Mouse (Mus musculus) testis, adult 2 months (tissue): ENCODE measurements around the gene Tmem41a. TPM values are rescaled to one million over a fixed set of nuclear protein-coding genes. Genes with fewer than 3 reads are reported as not detected.

Source experiments
- H3K27ac ChIP-seq: fragments of 200-500 bp; 2 replicates; pipeline ENCODE4 v1.5.1; 2012; ENCODE audit warnings: low read depth, low read length; ENCODE audit not compliant: control insufficient read depth, insufficient read depth
- H3K27me3 ChIP-seq: fragments of 200-500 bp; 2 replicates; pipeline ENCODE4 v1.6.1; 2012; ENCODE audit warnings: mild to moderate bottlenecking, low read length, moderate library complexity; ENCODE audit not compliant: control insufficient read depth, insufficient read depth
- H3K36me3 ChIP-seq: fragments of 200-500 bp; 2 replicates; pipeline ENCODE4 v1.6.1; 2012; ENCODE audit warnings: mild to moderate bottlenecking, low read length; ENCODE audit not compliant: control insufficient read depth, insufficient read depth
- H3K4me1 ChIP-seq: fragments of 200-500 bp; 2 replicates; pipeline ENCODE4 v1.6.1; 2012; ENCODE audit warnings: low read length; ENCODE audit not compliant: control insufficient read depth, insufficient read depth
- H3K4me3 ChIP-seq: fragments of 200-500 bp; 2 replicates; pipeline ENCODE4 v1.5.1; 2012; ENCODE audit warnings: low read depth, mild to moderate bottlenecking, low read length, moderate library complexity, mixed read lengths; ENCODE audit not compliant: control insufficient read depth
- CTCF ChIP-seq: fragments of 200-500 bp; IDR thresholded peaks from 2 replicates; pipeline ENCODE4 v1.5.1; 2012; ENCODE audit warnings: low read depth, mild to moderate bottlenecking, inconsistent platforms, low read length, moderate library complexity; ENCODE audit not compliant: control insufficient read depth, insufficient read depth, insufficient replicate concordance
- POLR2A ChIP-seq: fragments of 200-500 bp; IDR thresholded peaks from 2 replicates; pipeline ENCODE4 v1.6.1; 2012; ENCODE audit warnings: low read depth, mild to moderate bottlenecking, inconsistent platforms, low read length, moderate library complexity; ENCODE audit not compliant: control insufficient read depth
- polyA plus RNA-seq: library from polyadenylated mRNA; depleted of rRNA; stranded (reverse); fragments of >200 nt; gene quantifications from 2 replicates; pipeline ENCODE4 v1.2.3, GENCODE M21; 2012

Gene Tmem41a
- polyA plus RNA-seq, 1 experiment, result 11.2 TPM

GRCm38 (mm10) chr16:21984091-21984490, 36.7 kb upstream of the Tmem41a start:
- no peaks in the 10 kb centered on the region for H3K27me3 ChIP-seq
- TF ChIP-seq CTCF (no peak), POLR2A (no peak)
- H3K4me3 ChIP-seq, result no peak overlapping the region
- no peak overlapping the region for H3K27ac ChIP-seq
- H3K4me1 ChIP-seq, result no peaks in the 10 kb centered on the region
- no peaks in the 10 kb centered on the region for H3K36me3 ChIP-seq

- H3K4me3 ChIP-seq, result no peak overlapping the region
- H3K4me1 ChIP-seq, result no peaks in the 10 kb centered on the region
- H3K36me3 ChIP-seq, result no peaks in the 10 kb centered on the region
- H3K27me3 ChIP-seq, result no peaks in the 10 kb centered on the region
- TF ChIP-seq POLR2A, result no peak
- no peak overlapping the region for H3K27ac ChIP-seq
Observed at GRCm38 (mm10) chr16:21983581-21983980, 36.2 kb upstream of the Tmem41a start.

- Histone ChIP-seq H3K4me3 (no peak overlapping the region), H3K4me1 (no peaks in the 10 kb centered on the region), H3K27ac (no peak overlapping the region), H3K27me3 (no peaks in the 10 kb centered on the region), H3K36me3 (no peaks in the 10 kb centered on the region)
- TF ChIP-seq CTCF, result no peak
- TF ChIP-seq POLR2A, result no peak
Observed at GRCm38 (mm10) chr16:21983146-21983545, 35.8 kb upstream of the Tmem41a start.

GRCm38 (mm10) chr16:21977347-21977746, 30.0 kb upstream of the Tmem41a start:
- Histone ChIP-seq H3K36me3 (no peaks in the 10 kb centered on the region), H3K4me1 (no peaks in the 10 kb centered on the region), H3K27ac (no peak overlapping the region), H3K27me3 (no peaks in the 10 kb centered on the region), H3K4me3 (no peak overlapping the region)
- TF ChIP-seq CTCF, result no peak
- no peak for TF ChIP-seq POLR2A

- Histone ChIP-seq H3K36me3 (no peaks in the 10 kb centered on the region), H3K4me3 (no peak overlapping the region), H3K27ac (no peak overlapping the region), H3K27me3 (no peaks in the 10 kb centered on the region), H3K4me1 (no peaks in the 10 kb centered on the region)
- TF ChIP-seq CTCF (no peak), POLR2A (no peak)
Observed at GRCm38 (mm10) chr16:21976203-21976602, 28.9 kb upstream of the Tmem41a start.

GRCm38 (mm10) chr16:21971446-21971845, 24.1 kb upstream of the Tmem41a start:
- no peaks in the 10 kb centered on the region for H3K27me3 ChIP-seq
- TF ChIP-seq CTCF (no peak), POLR2A (no peak)
- no peak overlapping the region for H3K27ac ChIP-seq
- H3K4me3 ChIP-seq, result no peak overlapping the region
- no peaks in the 10 kb centered on the region for H3K4me1 ChIP-seq
- no peaks in the 10 kb centered on the region for H3K36me3 ChIP-seq

- H3K27me3 ChIP-seq, result no peaks in the 10 kb centered on the region
- no peaks in the 10 kb centered on the region for H3K36me3 ChIP-seq
- H3K4me3 ChIP-seq, result no peak overlapping the region
- no peak for TF ChIP-seq CTCF
- TF ChIP-seq POLR2A, result no peak
- no peaks in the 10 kb centered on the region for H3K4me1 ChIP-seq
- no peak overlapping the region for H3K27ac ChIP-seq
Observed at GRCm38 (mm10) chr16:21970536-21970935, 23.2 kb upstream of the Tmem41a start.

GRCm38 (mm10) chr16:21969874-21970273, 22.5 kb upstream of the Tmem41a start:
- Histone ChIP-seq H3K4me1 (no peaks in the 10 kb centered on the region), H3K27ac (no peak overlapping the region), H3K4me3 (no peak overlapping the region), H3K27me3 (no peaks in the 10 kb centered on the region), H3K36me3 (no peaks in the 10 kb centered on the region)
- no peak for TF ChIP-seq CTCF
- no peak for TF ChIP-seq POLR2A
